Mouse (Mus musculus): ENCODE results near the gene Asb7.

The Asb7 gene

DNA sequence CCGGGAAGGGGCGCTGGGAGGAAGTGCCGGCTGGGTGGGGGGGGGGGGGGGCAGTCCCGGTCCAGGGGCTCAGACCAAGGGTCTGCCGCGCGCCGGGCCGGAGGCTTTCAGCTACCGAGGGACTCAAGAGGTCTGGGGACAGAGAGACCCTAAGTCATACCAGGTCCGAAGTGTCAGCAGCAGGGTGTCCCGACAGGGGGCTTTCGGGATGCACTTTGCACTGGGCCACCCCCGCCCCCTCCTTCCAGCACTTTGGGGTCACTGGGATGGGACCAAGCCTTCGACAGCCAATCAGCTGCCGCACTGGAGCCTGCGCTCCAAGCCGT lies at the start of gene Asb7:
Gene Asb7, minus strand, starts transcription at position 303 of the 326 bp plus-strand sequence.
- DNase-seq (ENCODE audit: low spot score): no peak

DNA sequence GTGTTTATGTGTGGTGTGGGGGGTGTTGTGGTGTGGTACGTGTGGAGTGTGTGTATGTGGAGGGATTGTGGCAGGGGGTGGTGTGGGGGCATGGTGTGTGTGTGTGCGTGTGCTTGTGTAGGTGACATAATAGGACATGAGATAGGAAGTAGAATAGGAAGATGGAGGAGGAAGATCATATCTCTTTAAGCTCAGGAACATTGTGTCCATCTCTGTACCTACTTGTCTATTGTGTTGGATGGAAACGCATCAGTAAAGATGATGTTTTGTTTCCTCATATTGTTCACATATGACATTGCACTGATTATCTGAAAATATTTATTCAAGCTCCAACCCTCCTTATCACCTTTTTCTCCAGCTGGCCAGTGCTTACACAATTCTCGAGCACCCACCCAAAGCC lies 48.0 kb upstream of the Asb7 start:
- no peak for DNase-seq (ENCODE audit: low spot score)

DNA sequence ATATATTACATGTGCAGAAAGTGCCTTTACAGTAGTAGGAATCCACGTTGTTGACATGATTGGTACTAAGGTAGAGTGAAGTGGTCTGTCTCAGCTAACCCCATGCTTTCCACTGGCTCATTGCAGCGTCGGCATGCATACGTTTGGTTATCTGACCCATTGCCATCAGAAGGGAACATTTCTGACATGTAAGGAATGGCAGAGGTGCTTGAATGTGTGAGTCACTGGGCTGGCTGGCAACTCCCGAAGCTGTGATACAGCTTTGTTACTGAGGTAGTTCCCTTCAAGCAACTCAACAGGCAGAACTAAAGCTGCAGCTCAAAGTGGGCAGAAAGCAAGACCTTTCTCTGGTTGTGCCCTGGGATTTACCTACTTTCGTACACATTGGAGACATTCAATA lies 45.6 kb upstream of the Asb7 start:
- no peak for DNase-seq (ENCODE audit: low spot score)

DNA sequence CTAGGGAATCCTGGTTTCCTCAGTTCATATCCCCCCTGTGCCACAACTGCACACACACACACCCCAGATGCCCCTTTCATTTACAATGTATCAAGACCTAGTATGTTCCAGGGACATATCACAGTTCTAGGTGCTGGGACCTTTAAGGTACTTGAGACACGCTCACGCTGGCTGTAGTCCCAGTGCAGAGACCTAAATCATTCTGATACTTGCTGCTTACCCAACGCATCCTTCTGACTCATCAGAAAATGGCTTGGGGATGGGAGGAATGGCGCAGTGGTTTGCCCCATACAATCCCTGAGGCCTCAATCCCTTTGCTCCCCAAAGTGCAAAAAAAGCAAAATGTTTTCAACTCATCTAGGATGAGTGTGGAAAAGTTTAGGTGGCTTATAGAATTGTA lies 45.1 kb upstream of the Asb7 start:
- no peak for DNase-seq (ENCODE audit: low spot score)

DNA sequence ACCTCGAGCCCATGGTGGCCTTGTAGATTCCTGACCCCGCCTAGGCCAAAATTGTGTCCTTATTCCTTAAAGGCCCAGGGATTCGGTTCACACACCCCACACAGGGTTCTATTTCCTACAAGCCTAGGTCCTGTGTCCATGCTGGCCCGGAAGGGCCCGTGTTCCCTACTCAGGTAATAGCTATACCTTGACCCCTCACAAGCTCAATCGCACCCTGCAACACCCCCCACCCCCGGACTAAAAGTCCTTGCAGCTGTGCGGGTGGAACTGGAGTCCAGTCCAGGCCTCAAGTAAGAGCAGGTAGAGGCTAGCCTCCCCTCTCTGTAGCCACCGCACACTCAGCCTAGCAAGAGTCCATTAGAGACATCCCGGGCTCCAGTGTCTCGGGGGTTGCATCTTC lies 44.5 kb upstream of the Asb7 start:
- DNase-seq (ENCODE audit: low spot score): no peak

DNA sequence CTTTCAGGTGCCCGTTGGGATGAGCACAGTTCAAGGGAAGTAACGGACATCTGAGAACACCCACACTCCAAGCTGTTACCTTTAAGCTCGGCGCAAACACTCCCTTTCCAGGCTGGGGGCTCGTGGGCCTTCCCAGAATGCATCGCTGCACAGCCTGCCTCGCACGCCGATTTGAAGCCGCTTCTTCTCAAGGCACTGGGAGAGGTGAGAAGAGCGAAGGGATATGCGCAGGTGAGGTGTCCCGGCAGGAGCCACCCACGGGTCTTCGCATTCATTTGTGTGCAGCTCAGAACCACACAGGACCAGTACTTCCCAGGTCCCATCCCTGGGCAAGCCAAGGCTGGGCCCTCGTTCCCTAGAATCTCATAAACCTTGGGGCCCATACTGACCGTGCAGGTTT lies 44.0 kb upstream of the Asb7 start:
- DNase-seq (ENCODE audit: low spot score): no peak

DNA sequence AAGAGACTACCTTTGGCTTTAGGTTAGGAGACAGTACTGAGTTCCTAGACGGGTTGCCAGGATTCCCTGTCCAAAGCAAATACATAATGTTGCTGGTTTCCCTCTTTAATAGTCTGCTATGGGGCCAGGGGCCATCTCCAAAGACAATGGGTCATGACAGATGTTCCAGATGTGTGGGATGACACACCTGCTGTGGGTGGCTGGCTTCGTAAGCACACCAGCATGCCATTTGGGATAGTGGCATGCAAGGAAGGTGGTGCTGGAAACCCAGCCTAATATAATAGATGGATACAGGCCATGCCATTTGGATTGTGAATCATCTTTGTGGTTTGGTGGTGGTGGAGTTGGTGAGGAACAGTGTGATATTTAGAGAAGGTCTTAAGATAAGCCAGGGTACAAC lies 39.8 kb upstream of the Asb7 start:
- no peak for DNase-seq (ENCODE audit: low spot score)

DNA sequence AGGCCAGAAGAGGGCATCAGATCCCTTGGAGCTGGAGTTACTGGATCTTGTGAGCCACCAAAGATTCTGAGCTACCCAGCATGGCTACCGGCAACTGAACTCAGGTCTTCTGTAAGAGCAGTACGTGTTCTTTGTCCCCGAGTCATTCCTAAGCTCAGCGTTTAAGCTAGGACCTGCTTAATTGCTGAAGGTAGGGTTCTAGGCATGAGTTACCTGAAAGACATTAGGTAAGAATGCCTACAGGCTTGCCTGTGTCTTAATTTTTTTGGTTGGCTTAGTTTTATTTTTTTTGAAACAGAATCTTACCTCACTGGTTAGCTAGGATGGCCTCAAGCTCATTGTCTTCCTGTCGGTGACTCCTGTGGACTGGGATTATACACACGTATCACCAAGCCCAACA lies 38.7 kb upstream of the Asb7 start:
- no peak for DNase-seq (ENCODE audit: low spot score)

DNA sequence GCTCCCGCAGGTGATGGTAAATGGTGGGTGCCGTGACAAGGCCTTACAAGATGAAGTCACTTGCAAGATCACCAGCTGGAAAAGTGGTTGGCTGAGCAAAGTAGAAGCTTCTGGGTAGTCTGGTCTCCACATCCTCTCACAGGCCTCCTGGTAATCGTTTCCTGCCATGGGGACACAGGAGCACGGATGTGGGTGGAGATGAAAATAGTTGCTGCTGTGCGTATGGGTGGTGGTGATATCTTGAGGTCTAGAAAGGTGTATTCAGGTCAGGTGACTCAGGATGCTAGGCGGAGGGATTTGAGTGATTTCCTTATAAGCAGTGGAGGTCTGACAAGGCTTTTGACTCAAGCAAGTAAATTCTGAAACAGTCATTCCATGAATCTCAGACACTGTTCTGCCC lies 35.6 kb upstream of the Asb7 start:
- no peak for DNase-seq (ENCODE audit: low spot score)

DNA sequence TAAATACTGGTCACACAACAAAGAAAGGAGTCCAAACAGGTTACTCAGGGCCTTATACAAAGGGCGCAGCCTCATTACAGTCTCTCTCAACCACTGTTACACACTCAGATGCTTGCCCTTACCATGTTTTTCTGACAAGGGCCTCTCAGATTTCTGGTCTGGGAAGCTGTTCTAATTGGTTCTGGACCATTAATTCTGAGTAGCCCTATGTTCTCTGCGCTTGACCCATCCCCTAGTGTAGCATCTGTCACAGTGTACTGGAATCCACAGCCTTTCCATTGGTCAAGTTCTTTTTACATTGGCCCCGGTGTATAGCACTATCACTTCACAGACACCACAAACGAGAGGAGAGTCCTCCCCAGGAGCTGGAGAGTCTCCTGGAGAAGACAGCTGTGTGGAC lies 35.1 kb upstream of the Asb7 start:
- no peak for DNase-seq (ENCODE audit: low spot score)

DNA sequence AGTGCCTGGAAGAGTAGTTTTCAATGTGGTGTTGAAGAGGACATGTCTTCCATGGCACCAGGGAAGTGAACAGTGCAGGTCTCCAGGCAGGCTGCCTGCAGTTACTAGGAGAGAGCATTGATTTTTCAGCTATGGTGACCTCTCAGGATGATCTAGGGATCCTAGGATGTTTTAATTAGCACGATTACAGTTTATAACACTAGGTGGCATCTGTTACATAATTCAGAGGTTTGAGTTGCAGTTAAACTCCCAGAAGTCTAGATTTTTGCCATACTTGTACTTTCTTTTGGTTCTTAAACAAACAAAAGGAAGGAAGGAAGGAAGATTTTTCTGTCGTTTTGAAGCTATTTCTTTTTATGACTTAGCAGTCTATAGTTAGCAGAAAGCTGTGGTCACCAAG lies 21.8 kb upstream of the Asb7 start:
- peak; percentile 36 for DNase-seq (ENCODE audit: low spot score)

DNA sequence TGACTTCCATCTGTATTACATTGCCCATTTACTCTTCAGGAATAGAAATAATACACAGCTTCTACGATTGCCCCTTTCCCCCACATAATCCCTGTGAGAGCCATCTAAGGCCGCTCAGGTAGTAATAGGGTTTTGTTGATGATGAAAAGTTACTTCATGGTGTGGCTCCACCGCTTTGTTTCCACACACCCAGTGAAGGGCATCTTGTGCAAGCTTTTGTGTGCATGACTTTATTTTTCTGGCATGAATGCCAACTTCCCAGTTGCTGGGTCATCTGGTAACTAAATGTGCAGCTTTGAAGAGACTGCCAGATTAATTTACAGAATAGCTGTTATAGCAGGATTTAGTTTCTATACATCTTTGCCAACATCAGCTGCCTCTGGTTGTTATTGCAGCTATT lies 15.2 kb upstream of the Asb7 start:
- DNase-seq (ENCODE audit: low spot score): peak; percentile 36

DNA sequence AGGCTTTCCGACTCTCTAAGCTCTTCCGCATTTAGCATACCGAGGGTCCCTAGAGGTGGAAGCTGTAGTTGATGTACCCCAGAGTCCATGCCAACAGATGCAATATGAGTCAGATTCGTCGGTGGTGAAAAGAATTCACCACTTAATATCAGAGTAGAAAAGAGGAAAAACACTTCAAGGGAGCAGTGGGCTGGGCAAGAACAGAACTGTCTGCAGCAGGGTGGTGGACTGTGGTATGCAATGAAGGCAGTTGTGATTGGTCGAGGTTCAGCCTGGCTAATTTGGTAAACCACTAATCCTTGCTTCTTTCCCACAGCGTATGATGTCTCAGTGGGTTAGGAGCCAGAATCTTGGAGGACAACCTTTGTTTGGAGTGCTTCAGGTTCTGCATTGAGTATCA lies 13.3 kb upstream of the Asb7 start:
- DNase-seq (ENCODE audit: low spot score): no peak

DNA sequence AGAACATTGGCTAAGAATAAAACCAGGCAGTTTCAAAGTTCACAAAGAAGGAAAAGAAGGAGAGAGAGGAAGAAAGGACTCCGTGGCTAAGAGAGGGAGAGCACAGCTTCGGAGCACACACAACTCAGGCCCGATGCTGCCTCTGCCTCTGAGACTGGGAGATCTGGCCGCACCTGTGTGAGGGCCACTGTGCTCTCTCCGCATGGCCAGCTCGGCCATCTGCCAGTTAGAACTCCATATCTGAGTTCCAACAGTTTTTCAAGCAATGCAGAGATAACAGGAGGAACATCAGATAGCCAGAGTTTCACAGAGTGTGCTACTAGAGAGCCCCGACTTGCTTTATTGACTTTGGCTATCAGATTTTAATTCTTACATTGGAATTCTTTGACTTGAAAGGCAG lies 5.1 kb upstream of the Asb7 start:
- no peak for DNase-seq (ENCODE audit: low spot score)

DNA sequence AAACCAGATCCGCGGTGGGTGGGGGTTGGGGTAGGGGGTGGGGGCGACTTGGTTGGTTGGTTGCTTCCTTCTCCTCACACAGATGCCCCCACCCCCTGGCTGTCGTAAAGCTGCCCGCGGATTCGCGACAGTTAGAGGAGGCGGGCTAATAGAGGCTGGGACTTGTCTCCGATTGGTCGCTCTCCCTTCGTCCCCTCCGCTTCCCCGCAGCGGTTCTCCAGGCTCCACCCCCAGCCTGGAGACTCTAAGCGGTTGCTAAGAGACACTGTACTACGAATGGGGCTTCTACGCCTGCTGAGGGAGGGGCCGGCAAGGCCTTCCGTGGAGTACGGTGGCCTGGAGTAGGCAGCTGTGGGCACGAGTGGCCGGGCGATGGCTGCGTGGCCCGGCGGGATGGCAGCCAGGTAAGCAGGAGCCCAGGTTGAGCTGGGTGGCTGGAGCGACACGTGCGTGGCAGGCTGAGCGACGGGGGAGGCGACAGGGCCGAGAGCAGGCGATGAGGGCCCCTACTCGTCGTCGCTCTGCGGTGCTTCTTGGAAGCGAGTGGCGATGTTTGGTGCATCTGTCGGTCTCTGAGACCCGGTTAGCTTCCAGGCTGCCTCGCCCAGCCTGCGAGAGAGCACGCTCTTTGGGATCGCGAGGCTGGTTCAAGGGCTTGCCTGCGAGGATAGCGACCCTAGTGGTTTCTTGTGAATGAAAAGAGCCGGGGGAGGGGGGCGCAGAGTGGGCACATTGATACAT lies 394 bp upstream of the Asb7 start, which contains the start of gene Lins1:
Gene Lins1, plus strand, starts transcription at position 270 of the 741 bp plus-strand sequence.
- DNase-seq (ENCODE audit: low spot score): peak; percentile 98

DNA sequence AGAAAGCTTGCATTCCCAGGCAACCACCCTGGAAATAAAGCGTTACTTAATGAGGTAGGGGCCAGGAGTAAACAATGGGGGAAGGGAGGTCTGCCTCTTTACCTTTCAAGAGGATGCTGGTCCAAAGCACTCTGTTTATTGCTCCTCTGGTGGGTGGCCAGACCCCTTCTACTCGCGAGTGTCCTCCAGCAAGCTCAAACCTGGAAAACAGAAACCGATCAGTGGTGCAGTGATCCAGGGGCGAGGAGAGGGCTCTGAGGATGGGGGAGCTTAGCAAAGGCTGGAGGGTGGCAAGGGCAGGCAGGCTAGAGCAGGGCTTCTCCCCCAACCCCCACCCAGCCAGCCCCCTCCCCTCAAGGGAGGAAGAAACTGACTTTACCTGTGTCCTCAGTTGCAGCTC lies 675 bp downstream of the Asb7 start:
- no peak for DNase-seq (ENCODE audit: low spot score)

DNA sequence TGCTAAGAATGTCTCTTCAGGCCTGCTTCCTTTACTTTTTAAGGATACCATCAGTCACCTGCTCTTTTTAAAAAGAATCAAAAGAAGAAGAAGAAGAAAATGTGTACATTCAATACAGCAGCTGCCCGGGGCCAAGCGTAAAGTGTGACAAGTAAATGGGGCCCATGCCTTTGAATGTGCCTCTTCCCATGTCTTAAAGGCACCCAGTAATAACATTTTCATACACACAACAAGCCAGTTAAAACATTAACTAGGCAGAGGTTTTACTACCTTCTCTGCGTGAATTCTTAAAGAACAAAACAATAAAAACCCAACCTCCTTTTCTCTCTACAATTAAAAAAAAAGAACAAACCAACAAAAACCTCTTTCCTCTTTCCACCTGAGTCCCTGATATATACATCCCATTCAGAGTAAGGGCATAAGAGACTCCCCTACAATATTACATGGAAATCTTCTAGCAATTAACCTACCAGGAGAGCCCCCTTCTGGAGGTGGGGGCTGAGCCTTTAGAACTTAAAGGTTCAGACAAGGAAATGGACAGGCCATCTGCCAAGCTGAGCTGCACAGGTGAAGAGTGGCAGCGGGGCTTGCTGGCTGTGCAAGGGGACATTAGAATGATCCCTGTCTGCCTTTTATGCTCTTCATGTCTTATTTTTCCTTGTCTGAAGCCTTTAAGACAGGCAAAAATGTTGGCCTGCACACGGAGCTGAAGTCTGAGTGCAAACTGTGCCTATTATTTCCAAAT lies 7.1 kb downstream of the Asb7 start:
- DNase-seq (ENCODE audit: low spot score): no peak

DNA sequence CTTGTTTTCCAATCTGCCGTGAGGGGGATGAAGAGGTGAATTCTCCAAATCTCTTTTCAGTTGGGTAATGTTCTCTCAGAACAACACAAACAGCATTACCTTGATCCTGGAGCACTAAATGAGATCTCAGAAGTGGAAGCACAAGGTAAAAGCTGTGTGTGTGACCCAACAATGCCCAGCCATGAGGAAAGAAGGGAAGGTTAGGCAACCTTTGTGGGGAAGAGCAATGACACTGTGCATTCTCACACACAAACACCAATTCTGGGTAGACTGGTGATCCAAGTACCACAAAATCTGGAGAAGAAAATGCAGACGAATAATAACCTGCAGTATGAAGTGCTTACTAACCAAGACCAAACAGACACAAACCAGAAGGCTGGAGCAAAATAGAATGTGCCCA lies 13.6 kb downstream of the Asb7 start:
- DNase-seq (ENCODE audit: low spot score): no peak

DNA sequence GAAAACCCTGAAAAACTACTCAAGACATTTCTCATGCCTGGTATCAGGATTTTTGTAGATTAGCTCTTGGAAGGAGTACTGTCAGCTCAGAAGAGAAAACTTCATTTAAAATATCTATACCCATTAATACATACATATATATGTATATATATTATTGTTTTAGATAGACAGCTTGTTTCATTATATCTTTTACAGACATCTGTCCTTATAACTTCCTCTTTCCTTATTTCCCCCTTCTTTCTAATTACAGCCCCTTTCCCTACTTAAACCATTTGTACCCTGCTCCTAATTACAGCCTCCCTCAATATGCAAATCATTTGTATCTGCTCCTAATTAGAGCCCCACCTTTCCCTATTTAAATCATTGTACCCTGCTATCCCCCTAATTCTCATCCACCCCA lies 22.3 kb downstream of the Asb7 start:
- DNase-seq (ENCODE audit: low spot score): no peak

DNA sequence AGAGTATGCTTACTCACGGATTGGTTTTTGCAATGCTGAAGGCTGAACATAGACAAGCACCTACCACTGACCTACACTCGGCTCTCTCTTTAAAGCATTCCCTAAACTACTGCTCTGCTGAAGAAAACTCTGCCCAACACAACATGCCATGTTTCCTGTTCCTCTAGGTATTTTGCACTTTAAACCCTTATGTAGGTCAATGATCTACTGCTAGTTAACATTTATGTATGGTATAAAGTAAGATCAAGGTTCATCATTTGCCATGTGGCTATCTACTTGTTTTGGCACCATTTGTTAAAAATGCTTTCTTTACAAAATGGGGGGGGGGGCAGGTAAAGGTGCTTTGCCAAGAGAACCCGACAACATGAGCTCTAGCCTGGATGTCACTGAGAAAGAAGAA lies 25.8 kb downstream of the Asb7 start:
- DNase-seq (ENCODE audit: low spot score): no peak

DNA sequence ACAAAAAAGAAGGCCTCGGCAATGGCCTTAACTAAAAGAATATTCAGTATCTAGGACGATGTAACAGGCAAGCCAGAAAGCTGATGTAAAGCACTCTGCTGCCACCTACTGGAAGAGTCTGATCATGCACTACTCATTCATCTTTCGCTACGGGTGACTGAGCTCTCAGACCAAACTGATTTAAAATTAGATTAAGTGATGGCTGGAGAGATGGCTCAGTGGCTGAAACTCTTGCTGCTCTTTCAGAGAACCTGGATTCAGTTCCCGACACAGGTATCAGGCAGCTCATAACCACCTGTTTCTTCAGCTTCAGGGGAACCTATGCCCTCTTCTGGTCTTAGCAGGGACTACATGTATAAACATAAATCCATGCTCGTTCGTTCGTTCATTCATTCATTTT lies 27.8 kb downstream of the Asb7 start:
- peak; percentile 84 for DNase-seq (ENCODE audit: low spot score)

DNA sequence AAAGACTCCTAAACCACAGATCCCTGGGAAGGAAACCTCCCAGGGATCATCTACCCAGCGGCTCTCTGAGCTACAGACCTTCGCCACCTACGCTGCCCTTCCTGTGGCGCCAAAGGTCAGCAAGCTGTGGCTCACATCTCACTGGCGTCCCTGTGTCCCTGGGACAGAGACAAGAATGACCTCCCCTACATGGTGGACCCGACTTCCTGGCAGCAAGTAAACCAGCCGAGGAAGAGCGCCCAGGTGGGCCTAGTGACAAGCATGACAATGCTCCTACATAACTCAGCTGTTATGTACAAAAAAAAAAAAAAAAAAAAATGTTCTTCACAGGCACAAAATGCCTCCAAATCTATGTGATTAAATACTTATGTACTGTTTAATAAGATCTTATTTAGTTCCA lies 28.4 kb downstream of the Asb7 start:
- DNase-seq (ENCODE audit: low spot score): no peak

DNA sequence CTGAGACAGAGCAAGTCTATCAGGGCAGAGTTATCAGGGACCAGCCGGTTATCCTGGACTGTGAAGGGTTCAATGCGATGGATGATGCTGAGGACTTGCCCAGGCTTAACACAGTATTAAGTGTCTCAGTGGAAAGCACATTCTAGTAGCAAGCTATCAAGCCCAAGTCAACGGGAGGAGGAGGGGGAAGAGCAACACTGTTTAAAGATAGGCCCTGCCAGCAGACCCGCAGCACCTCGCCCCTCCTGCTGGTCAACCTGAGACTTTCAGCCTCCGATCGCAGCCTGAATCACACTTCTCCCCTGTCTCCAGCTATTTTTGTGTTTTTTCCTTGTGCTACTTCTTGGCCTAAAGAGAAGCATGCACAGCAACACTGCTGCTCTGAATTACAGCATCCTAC lies 29.1 kb downstream of the Asb7 start:
- DNase-seq (ENCODE audit: low spot score): no peak

DNA sequence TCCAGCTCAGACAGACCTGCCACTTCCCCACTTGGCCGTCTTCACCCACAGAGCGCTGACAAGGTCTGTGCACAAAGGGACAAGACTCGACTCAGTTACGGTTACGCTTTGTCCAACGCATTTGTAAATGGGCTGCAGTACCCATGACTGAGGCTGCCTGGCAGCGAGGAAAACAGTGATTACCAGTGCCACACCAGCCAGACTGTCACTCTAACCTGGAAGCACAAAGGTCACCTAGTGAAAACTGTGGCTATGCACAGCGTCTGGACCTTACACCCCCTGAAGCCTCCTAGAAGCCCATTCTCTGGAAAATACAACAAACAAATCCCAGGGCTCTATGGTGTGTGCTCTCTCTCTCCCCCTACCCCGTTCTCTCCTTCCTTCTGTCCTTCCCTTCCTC lies 33.9 kb downstream of the Asb7 start:
- no peak for DNase-seq (ENCODE audit: low spot score)

Data from adipocyte (in vitro differentiated cells).